Mouse (Mus musculus): ENCODE results near the gene Errfi1.

DNA sequence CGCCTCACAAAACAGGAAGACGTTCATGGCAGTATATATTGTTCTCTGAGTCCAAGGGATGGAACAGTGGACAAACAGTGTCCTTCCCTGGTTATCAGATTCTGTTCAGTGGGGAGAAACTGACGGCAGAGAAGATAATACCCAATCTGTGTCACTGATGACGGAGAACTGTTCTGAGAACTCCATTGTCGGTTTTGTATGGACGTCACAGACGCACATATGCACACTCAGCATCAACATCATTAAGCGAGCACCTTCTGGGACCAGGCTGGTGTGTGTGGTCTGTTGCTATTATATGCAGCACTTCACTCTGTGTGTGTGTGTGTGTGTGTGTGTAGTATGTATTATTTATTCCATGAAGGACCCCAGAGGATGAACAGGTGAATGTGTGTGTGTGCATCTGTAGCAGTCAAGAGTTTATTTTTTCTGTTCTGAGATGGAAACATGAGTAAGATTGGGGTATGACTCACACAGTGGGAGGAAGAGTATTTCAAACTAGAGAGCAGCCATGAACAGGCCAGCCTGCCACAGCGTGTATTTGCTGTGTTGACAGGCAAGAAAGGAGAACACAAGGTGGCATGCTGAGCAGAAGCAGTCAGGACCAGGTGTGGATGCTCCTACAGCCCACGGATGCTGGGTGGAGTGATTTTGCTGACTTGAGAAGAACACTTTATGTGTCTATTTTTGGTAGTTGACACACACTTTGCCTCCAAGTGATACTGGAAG is 61.6 kb downstream of the Errfi1 start:
- TF ChIP-seq CTCF (IDR thresholded peaks at IDR 0.05; ENCODE audit: borderline replicate concordance, extremely low read depth, insufficient read depth, insufficient read length) (no peak), POLR2A (IDR thresholded peaks at IDR 0.05; ENCODE audit: borderline replicate concordance, extremely low read depth, insufficient read depth, insufficient read length, poor library complexity, severe bottlenecking) (no peak)

All from brain, embryonic 14.5 days (tissue).